Mouse (Mus musculus): ENCODE data around the gene Iars2. TPM values are rescaled to one million over a fixed set of nuclear protein-coding genes. Genes with fewer than 3 reads are reported as not detected.
A peak's percentile ranks its signal among the peaks of the same experiment; 100 is the strongest.

The Iars2 gene
- polyA plus RNA-seq, 1 experiment from 2014 or later, result 31.4 TPM

DNA sequence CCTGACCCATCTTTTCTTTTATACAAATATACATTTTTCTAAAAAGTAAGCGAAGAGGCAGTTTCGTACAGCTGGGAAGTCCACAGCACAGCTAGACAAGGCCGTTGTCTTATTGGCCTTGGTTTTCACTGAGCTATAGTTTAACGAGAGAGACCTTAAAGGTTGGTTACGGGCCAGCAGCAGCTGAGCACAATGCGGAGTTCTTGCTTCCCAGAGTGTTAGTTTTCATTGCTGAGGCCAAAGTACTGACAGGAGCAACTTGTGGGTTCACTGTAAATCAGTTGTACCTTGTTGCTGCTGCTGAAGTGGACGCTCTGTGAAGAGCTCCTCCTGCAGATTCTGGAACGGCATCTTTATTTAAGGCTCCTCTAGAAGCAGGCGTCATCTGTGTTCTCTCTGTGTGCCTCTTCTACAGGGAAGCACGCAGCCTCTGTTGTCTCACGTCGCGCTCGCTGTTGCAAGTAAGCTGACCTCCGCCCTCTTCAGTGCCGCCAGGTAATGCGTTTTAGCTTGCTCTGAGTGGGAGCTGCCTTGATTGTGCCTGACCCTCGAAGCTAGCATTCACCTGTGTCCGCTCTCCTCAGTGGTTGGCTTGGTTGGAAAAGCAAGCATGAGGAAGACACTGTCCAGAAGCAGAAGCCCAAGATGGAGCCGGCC lies 81.6 kb downstream of the Iars2 start:
- Histone ChIP-seq H3K36me3 (ENCODE audit: insufficient read depth, low read length) (peaks cover 34% of the 10 kb centered on the region), H3K9me3 (replicated peaks; ENCODE audit: low read length) (no peaks in the 10 kb centered on the region), H3K27ac (peak overlapping the region; percentile 57; the same call in 1 of the 2 replicates), H3K4me2 (ENCODE audit: low read length) (no peak overlapping the region), H3K4me3 (replicated peaks; ENCODE audit: low read depth, low read length) (no peak overlapping the region), H3K9ac (ENCODE audit: low read depth, low read length) (peak overlapping the region; percentile 35; the same call in 1 of the 2 replicates), H3K4me1 (replicated peaks; ENCODE audit: insufficient read depth, low read length) (no peaks in the 10 kb centered on the region), H3K27me3 (ENCODE audit: insufficient read depth, low read length) (no peaks in the 10 kb centered on the region)
- peak; percentile 63; the same call in 1 of the 2 replicates for ATAC-seq (replicated peaks; ENCODE audit: low FRiP score, low read depth)
- DNase-seq (ENCODE audit: low spot score), result peak; percentile 59
- WGBS, result 43% methylated on average over 20 of the region's 20 CpGs
- TF ChIP-seq CTCF (IDR thresholded peaks at IDR 0.05; ENCODE audit: low read depth), result no peak

DNA sequence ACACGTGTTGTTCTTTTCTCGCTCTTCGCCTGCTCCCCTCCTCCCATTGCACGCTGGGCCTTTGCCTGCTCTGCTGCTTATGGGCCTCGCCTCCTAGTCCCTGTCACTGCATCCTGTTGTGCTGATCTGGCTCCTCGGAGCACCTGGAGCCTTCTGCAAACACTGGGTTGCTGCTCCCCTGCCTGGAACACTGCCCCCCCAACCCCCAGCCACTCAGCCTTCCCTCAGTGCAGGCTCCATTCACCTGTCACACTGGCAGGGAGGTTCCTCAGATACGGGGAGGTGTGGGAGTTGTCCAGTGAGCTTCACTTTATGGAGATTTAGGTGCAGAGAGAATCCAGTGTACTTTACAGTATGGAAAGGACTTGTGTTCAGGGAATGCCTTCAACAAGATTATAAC lies 83.7 kb downstream of the Iars2 start:
- Histone ChIP-seq H3K4me1 (replicated peaks; ENCODE audit: insufficient read depth, low read length) (no peaks in the 10 kb centered on the region), H3K27me3 (ENCODE audit: insufficient read depth, low read length) (no peaks in the 10 kb centered on the region), H3K9me3 (replicated peaks; ENCODE audit: low read length) (no peaks in the 10 kb centered on the region), H3K9ac (ENCODE audit: low read depth, low read length) (no peak overlapping the region), H3K4me3 (replicated peaks; ENCODE audit: low read depth, low read length) (no peak overlapping the region), H3K4me2 (ENCODE audit: low read length) (no peak overlapping the region), H3K27ac (no peak overlapping the region), H3K36me3 (ENCODE audit: insufficient read depth, low read length) (peaks cover 28% of the 10 kb centered on the region)
- no peak for TF ChIP-seq CTCF (IDR thresholded peaks at IDR 0.05; ENCODE audit: low read depth)
- ATAC-seq (replicated peaks; ENCODE audit: low FRiP score, low read depth) (no peak), DNase-seq (ENCODE audit: low spot score) (peak; percentile 11)
- 56% methylated on average over 7 of the region's 7 CpGs for WGBS

DNA sequence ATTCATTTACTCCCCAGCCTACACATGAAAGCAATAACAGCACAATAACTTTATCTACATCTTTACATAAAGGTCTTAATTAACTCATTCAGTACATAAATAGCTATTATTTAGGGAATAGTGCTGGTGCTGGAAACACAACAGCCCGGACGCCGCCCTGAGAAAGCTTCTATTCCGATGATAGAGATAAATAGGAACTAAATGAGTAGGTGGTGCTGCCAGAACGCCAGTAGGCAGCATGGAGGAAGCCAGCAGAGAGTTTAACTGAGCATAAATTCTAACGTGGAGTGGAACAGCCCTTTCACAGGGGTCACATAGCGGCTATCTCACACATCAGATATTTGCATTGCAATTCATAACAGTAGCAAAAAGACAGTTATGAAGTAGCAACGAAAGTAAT lies 86.2 kb downstream of the Iars2 start:
- no peak overlapping the region for H3K27ac ChIP-seq
- H3K9ac ChIP-seq (ENCODE audit: low read depth, low read length), result no peak overlapping the region
- no peak for TF ChIP-seq CTCF (IDR thresholded peaks at IDR 0.05; ENCODE audit: low read depth)
- no peaks in the 10 kb centered on the region for H3K9me3 ChIP-seq (replicated peaks; ENCODE audit: low read length)
- no peaks in the 10 kb centered on the region for H3K27me3 ChIP-seq (ENCODE audit: insufficient read depth, low read length)
- peaks cover 25% of the 10 kb centered on the region for H3K36me3 ChIP-seq (ENCODE audit: insufficient read depth, low read length)
- 84% methylated on average over 8 of the region's 8 CpGs for WGBS
- no peaks in the 10 kb centered on the region for H3K4me1 ChIP-seq (replicated peaks; ENCODE audit: insufficient read depth, low read length)
- no peak overlapping the region for H3K4me2 ChIP-seq (ENCODE audit: low read length)
- H3K4me3 ChIP-seq (replicated peaks; ENCODE audit: low read depth, low read length), result no peak overlapping the region
- ATAC-seq (replicated peaks; ENCODE audit: low FRiP score, low read depth), result no peak
- DNase-seq (ENCODE audit: low spot score), result no peak

DNA sequence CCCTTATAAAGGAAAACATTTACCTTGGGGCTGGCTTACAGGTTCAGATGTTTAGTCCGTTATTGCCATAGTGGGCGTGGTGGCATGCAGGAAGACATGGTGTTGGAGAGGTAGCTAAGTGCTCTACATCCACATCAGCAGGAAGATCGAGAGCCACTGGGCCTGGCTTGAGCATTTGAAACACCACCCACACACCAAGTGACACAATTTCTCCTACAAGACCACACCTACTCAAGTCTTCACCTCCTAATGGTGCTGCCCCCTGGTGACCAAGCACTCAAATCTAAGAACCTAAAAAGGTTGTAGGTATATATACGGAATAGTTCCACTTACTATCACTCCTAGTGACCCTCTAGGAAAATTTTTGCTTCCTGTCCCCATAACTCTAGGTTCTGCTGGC lies 92.7 kb downstream of the Iars2 start:
- peaks cover 36% of the 10 kb centered on the region for H3K36me3 ChIP-seq (ENCODE audit: insufficient read depth, low read length)
- H3K4me2 ChIP-seq (ENCODE audit: low read length), result no peak overlapping the region
- no peaks in the 10 kb centered on the region for H3K4me1 ChIP-seq (replicated peaks; ENCODE audit: insufficient read depth, low read length)
- peak; percentile 46 for TF ChIP-seq CTCF (IDR thresholded peaks at IDR 0.05; ENCODE audit: low read depth)
- H3K27me3 ChIP-seq (ENCODE audit: insufficient read depth, low read length), result no peaks in the 10 kb centered on the region
- no peak overlapping the region for H3K9ac ChIP-seq (ENCODE audit: low read depth, low read length)
- H3K4me3 ChIP-seq (replicated peaks; ENCODE audit: low read depth, low read length), result no peak overlapping the region
- H3K9me3 ChIP-seq (replicated peaks; ENCODE audit: low read length), result no peaks in the 10 kb centered on the region
- no peak for ATAC-seq (replicated peaks; ENCODE audit: low FRiP score, low read depth)
- 88% methylated on average over 4 of the region's 4 CpGs for WGBS
- DNase-seq (ENCODE audit: low spot score), result peak; percentile 13
- no peak overlapping the region for H3K27ac ChIP-seq

DNA sequence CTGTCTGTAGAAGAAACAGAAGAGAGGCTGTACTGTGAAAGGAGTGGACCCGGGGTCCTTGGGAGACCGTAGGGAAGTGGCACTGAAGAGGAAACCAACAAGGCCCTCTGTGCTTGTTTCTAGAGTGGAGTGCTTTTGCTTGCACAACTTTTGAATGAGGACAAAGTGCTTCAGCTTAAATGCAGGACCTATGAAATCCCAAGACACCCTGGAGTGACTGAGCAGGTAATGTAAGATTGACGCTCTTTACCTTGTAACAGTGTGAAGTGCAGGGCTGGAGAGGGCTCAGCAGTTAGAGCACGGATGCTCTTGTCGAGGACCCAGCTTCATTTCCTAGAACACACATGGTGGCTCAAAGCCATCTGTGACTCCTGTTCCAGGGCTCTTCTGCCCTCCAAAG lies 93.4 kb downstream of the Iars2 start:
- no peak for TF ChIP-seq CTCF (IDR thresholded peaks at IDR 0.05; ENCODE audit: low read depth)
- no peaks in the 10 kb centered on the region for H3K27me3 ChIP-seq (ENCODE audit: insufficient read depth, low read length)
- no peak overlapping the region for H3K4me3 ChIP-seq (replicated peaks; ENCODE audit: low read depth, low read length)
- no peaks in the 10 kb centered on the region for H3K9me3 ChIP-seq (replicated peaks; ENCODE audit: low read length)
- no peak for DNase-seq (ENCODE audit: low spot score)
- H3K36me3 ChIP-seq (ENCODE audit: insufficient read depth, low read length), result peaks cover 32% of the 10 kb centered on the region
- H3K4me1 ChIP-seq (replicated peaks; ENCODE audit: insufficient read depth, low read length), result no peaks in the 10 kb centered on the region
- H3K27ac ChIP-seq, result no peak overlapping the region
- no peak overlapping the region for H3K9ac ChIP-seq (ENCODE audit: low read depth, low read length)
- 95% methylated on average over 5 of the region's 5 CpGs for WGBS
- no peak for ATAC-seq (replicated peaks; ENCODE audit: low FRiP score, low read depth)
- H3K4me2 ChIP-seq (ENCODE audit: low read length), result no peak overlapping the region

MicroRNA genes within 50 kb of the gene (microRNA counts, 519-probe panel; counts per million panel counts)
- microRNA mmu-miR-194 (5,409 counts per million, percentile 87 among the panel's probes with 10 or more counts), microRNA mmu-miR-664 (330 counts per million, percentile 68 among the panel's probes with 10 or more counts)

Small RNAs within 50 kb of the gene (microRNA-seq; reads per million reads assigned to microRNA genes)
- gene Mir194-1, result 5.0 reads per million, percentile 15 among the genes with 10 or more reads in this experiment
- gene Mir215, result 13.0 reads per million, percentile 26 among the genes with 10 or more reads in this experiment
- 12.8 reads per million, percentile 25 among the genes with 10 or more reads in this experiment for gene Mir664

Other genes starting within 250 kb of the Iars2 start
- 15.0 and 16.7 TPM in 2 replicates for gene Rab3gap2, start 125.3 kb downstream of the Iars2 start, polyA plus RNA-seq (2015; fragmentation: Nextera tagmentation; extraction: Ambion mirVana)
- 108 and 130 TPM in 2 replicates for gene Bpnt1, start 2.8 kb upstream of the Iars2 start, polyA plus RNA-seq (2015; fragmentation: Nextera tagmentation; extraction: Ambion mirVana)
- gene Eprs, start 33.6 kb upstream of the Iars2 start, polyA plus RNA-seq (2015; fragmentation: Nextera tagmentation; extraction: Ambion mirVana), result 101 and 106 TPM in 2 replicates
- gene Slc30a10, start 125.5 kb upstream of the Iars2 start, polyA plus RNA-seq (2015; fragmentation: Nextera tagmentation; extraction: Ambion mirVana), result 0.08 and 0.11 TPM in 2 replicates

Measured in kidney, postnatal 0 days (tissue).